Mouse (Mus musculus): ENCODE measurements at regions not wholly inside any gene's neighbourhood (a gene's known extent, or its start where the extent isn't known, plus 50 kb on each side); places are given as distances from the start of the nearest gene placed in this dataset.

GRCm38 (mm10) chr5:67487965-67488409 is 59.9 kb upstream of the Bend4 start:
- no peak for DNase-seq (ENCODE audit: low read depth, low spot score)

GRCm38 (mm10) chr5:67490709-67491108 is 62.6 kb upstream of the Bend4 start:
- peak; percentile 77 for DNase-seq (ENCODE audit: low read depth, low spot score)

GRCm38 (mm10) chr5:67492893-67493302 is 64.8 kb upstream of the Bend4 start:
- DNase-seq (ENCODE audit: low read depth, low spot score) = no peak

- DNase-seq (ENCODE audit: low read depth, low spot score) = no peak
Measured at GRCm38 (mm10) chr5:67496710-67497109, 68.6 kb upstream of the Bend4 start.

- no peak for DNase-seq (ENCODE audit: low read depth, low spot score)
Measured at GRCm38 (mm10) chr5:67520251-67520650, 87.4 kb upstream of the Shisa3 start.

- DNase-seq (ENCODE audit: low read depth, low spot score) = no peak
Measured at GRCm38 (mm10) chr5:67521423-67521912, 86.2 kb upstream of the Shisa3 start.

GRCm38 (mm10) chr5:67530149-67530548 is 77.5 kb upstream of the Shisa3 start:
- peak; percentile 51 for DNase-seq (ENCODE audit: low read depth, low spot score)

- DNase-seq (ENCODE audit: low read depth, low spot score) = peak; percentile 87
Measured at GRCm38 (mm10) chr5:67530957-67531356, 76.7 kb upstream of the Shisa3 start.

- DNase-seq (ENCODE audit: low read depth, low spot score) = peak; percentile 80
Measured at GRCm38 (mm10) chr5:67532351-67532750, 75.3 kb upstream of the Shisa3 start.

- peak; percentile 21 for DNase-seq (ENCODE audit: low read depth, low spot score)
Measured at GRCm38 (mm10) chr5:67532756-67533255, 74.9 kb upstream of the Shisa3 start.

- DNase-seq (ENCODE audit: low read depth, low spot score) = no peak
Measured at GRCm38 (mm10) chr5:67534056-67534455, 73.6 kb upstream of the Shisa3 start.

GRCm38 (mm10) chr5:67537990-67538389 is 69.7 kb upstream of the Shisa3 start:
- DNase-seq (ENCODE audit: low read depth, low spot score) = no peak

- DNase-seq (ENCODE audit: low read depth, low spot score) = no peak
Measured at GRCm38 (mm10) chr5:67539591-67540238, 68.0 kb upstream of the Shisa3 start.

- DNase-seq (ENCODE audit: low read depth, low spot score) = no peak
Measured at GRCm38 (mm10) chr5:67541867-67542266, 65.8 kb upstream of the Shisa3 start.

- no peak for DNase-seq (ENCODE audit: low read depth, low spot score)
Measured at GRCm38 (mm10) chr5:67544028-67544589, 63.6 kb upstream of the Shisa3 start.

- peak; percentile 62 for DNase-seq (ENCODE audit: low read depth, low spot score)
Measured at GRCm38 (mm10) chr5:67550257-67550656, 57.4 kb upstream of the Shisa3 start.

- no peak for DNase-seq (ENCODE audit: low read depth, low spot score)
Measured at GRCm38 (mm10) chr5:67551668-67552390, 55.9 kb upstream of the Shisa3 start.

- no peak for DNase-seq (ENCODE audit: low read depth, low spot score)
Measured at GRCm38 (mm10) chr5:67552865-67553264, 54.8 kb upstream of the Shisa3 start.

Measured in R1 (cell line).